Mouse (Mus musculus): ENCODE data around the gene Gfm2. TPM values are rescaled to one million over a fixed set of nuclear protein-coding genes. Genes with fewer than 3 reads are reported as not detected.

Gene Gfm2
- polyA plus RNA-seq, 1 experiment = 15.5 TPM

GRCm38 (mm10) chr13:97199123-97199522 is 61.4 kb downstream of the Gfm2 start:
- Histone ChIP-seq H3K4me1 (ENCODE audit: control insufficient read depth, insufficient read depth, low read length) (no peaks in the 10 kb centered on the region), H3K4me3 (replicated peaks; ENCODE audit: control insufficient read depth, low read depth, low read length) (no peak overlapping the region), H3K27ac (ENCODE audit: control insufficient read depth, insufficient read depth, low read depth, low read length, poor library complexity) (no peak overlapping the region)
- WGBS = 72% methylated on average over 2 of the region's 2 CpGs
- TF ChIP-seq POLR2A (IDR thresholded peaks at IDR 0.05; ENCODE audit: borderline replicate concordance, control insufficient read depth, low read depth, low read length) = no peak
- TF ChIP-seq CTCF (IDR thresholded peaks at IDR 0.05; ENCODE audit: control insufficient read depth, insufficient read depth, low read length) = no peak

GRCm38 (mm10) chr13:97201076-97201475 is 63.3 kb downstream of the Gfm2 start:
- Histone ChIP-seq H3K4me1 (ENCODE audit: control insufficient read depth, insufficient read depth, low read length) (peaks cover under 1% of the 10 kb centered on the region), H3K27ac (ENCODE audit: control insufficient read depth, insufficient read depth, low read depth, low read length, poor library complexity) (no peak overlapping the region), H3K4me3 (replicated peaks; ENCODE audit: control insufficient read depth, low read depth, low read length) (no peak overlapping the region)
- WGBS = 68% methylated on average over 7 of the region's 7 CpGs
- TF ChIP-seq POLR2A (IDR thresholded peaks at IDR 0.05; ENCODE audit: borderline replicate concordance, control insufficient read depth, low read depth, low read length) (no peak), CTCF (IDR thresholded peaks at IDR 0.05; ENCODE audit: control insufficient read depth, insufficient read depth, low read length) (no peak)

GRCm38 (mm10) chr13:97201896-97202295 is 64.2 kb downstream of the Gfm2 start:
- H3K27ac ChIP-seq (ENCODE audit: control insufficient read depth, insufficient read depth, low read depth, low read length, poor library complexity) = no peak overlapping the region
- no peak overlapping the region for H3K4me3 ChIP-seq (replicated peaks; ENCODE audit: control insufficient read depth, low read depth, low read length)
- TF ChIP-seq CTCF (IDR thresholded peaks at IDR 0.05; ENCODE audit: control insufficient read depth, insufficient read depth, low read length) (no peak), POLR2A (IDR thresholded peaks at IDR 0.05; ENCODE audit: borderline replicate concordance, control insufficient read depth, low read depth, low read length) (no peak)
- WGBS = 68% methylated on average over 4 of the region's 4 CpGs
- H3K4me1 ChIP-seq (ENCODE audit: control insufficient read depth, insufficient read depth, low read length) = peaks cover 1% of the 10 kb centered on the region

- Histone ChIP-seq H3K4me3 (replicated peaks; ENCODE audit: control insufficient read depth, low read depth, low read length) (peak overlapping the region; percentile 56), H3K4me1 (ENCODE audit: control insufficient read depth, insufficient read depth, low read length) (peaks cover 1% of the 10 kb centered on the region), H3K27ac (ENCODE audit: control insufficient read depth, insufficient read depth, low read depth, low read length, poor library complexity) (peak overlapping the region; percentile 54; the same call in 1 of the 2 replicates)
- TF ChIP-seq POLR2A (IDR thresholded peaks at IDR 0.05; ENCODE audit: borderline replicate concordance, control insufficient read depth, low read depth, low read length) (no peak), CTCF (IDR thresholded peaks at IDR 0.05; ENCODE audit: control insufficient read depth, insufficient read depth, low read length) (0 out of 2 replicates have a peak, but pooled peaks have one; percentile 18)
- WGBS = 7% methylated on average over 18 of the region's 18 CpGs
Observed at GRCm38 (mm10) chr13:97205052-97205701, 67.4 kb downstream of the Gfm2 start.

GRCm38 (mm10) chr13:97206046-97206445 is 68.3 kb downstream of the Gfm2 start:
- WGBS = 85% methylated on average over 2 of the region's 2 CpGs
- TF ChIP-seq CTCF (IDR thresholded peaks at IDR 0.05; ENCODE audit: control insufficient read depth, insufficient read depth, low read length) (no peak), POLR2A (IDR thresholded peaks at IDR 0.05; ENCODE audit: borderline replicate concordance, control insufficient read depth, low read depth, low read length) (no peak)
- Histone ChIP-seq H3K27ac (ENCODE audit: control insufficient read depth, insufficient read depth, low read depth, low read length, poor library complexity) (no peak overlapping the region), H3K4me3 (replicated peaks; ENCODE audit: control insufficient read depth, low read depth, low read length) (no peak overlapping the region), H3K4me1 (ENCODE audit: control insufficient read depth, insufficient read depth, low read length) (peaks cover 1% of the 10 kb centered on the region)

GRCm38 (mm10) chr13:97207472-97208111 is 69.9 kb downstream of the Gfm2 start:
- Histone ChIP-seq H3K27ac (ENCODE audit: control insufficient read depth, insufficient read depth, low read depth, low read length, poor library complexity) (peak overlapping the region; percentile 20; the same call in 1 of the 2 replicates), H3K4me3 (replicated peaks; ENCODE audit: control insufficient read depth, low read depth, low read length) (no peak overlapping the region), H3K4me1 (ENCODE audit: control insufficient read depth, insufficient read depth, low read length) (peaks cover 1% of the 10 kb centered on the region)
- TF ChIP-seq CTCF (IDR thresholded peaks at IDR 0.05; ENCODE audit: control insufficient read depth, insufficient read depth, low read length) = no peak
- no peak for TF ChIP-seq POLR2A (IDR thresholded peaks at IDR 0.05; ENCODE audit: borderline replicate concordance, control insufficient read depth, low read depth, low read length)
- 65% methylated on average over 7 of the region's 7 CpGs for WGBS

- Histone ChIP-seq H3K27ac (ENCODE audit: control insufficient read depth, insufficient read depth, low read depth, low read length, poor library complexity) (peak overlapping the region; percentile 53), H3K4me1 (ENCODE audit: control insufficient read depth, insufficient read depth, low read length) (peaks cover 1% of the 10 kb centered on the region), H3K4me3 (replicated peaks; ENCODE audit: control insufficient read depth, low read depth, low read length) (no peak overlapping the region)
- TF ChIP-seq CTCF (IDR thresholded peaks at IDR 0.05; ENCODE audit: control insufficient read depth, insufficient read depth, low read length) (no peak), POLR2A (IDR thresholded peaks at IDR 0.05; ENCODE audit: borderline replicate concordance, control insufficient read depth, low read depth, low read length) (no peak)
- 18% methylated on average over 7 of the region's 7 CpGs for WGBS
Observed at GRCm38 (mm10) chr13:97208112-97208478, 70.4 kb downstream of the Gfm2 start.

GRCm38 (mm10) chr13:97208500-97209010 is 70.8 kb downstream of the Gfm2 start:
- 53% methylated on average over 3 of the region's 3 CpGs for WGBS
- H3K4me3 ChIP-seq (replicated peaks; ENCODE audit: control insufficient read depth, low read depth, low read length) = no peak overlapping the region
- H3K4me1 ChIP-seq (ENCODE audit: control insufficient read depth, insufficient read depth, low read length) = peaks cover 1% of the 10 kb centered on the region
- TF ChIP-seq POLR2A (IDR thresholded peaks at IDR 0.05; ENCODE audit: borderline replicate concordance, control insufficient read depth, low read depth, low read length) (no peak), CTCF (IDR thresholded peaks at IDR 0.05; ENCODE audit: control insufficient read depth, insufficient read depth, low read length) (no peak)
- H3K27ac ChIP-seq (ENCODE audit: control insufficient read depth, insufficient read depth, low read depth, low read length, poor library complexity) = peak overlapping the region; percentile 53

All from bone marrow, adult 2 months (tissue).